Mouse (Mus musculus) E14TG2a.4 (cell line): Measurements from ENCODE around the gene Apba1.

Experiments
- CTCF ChIP-seq: conservative IDR thresholded peaks from 2 replicates; pipeline ENCODE4 v1.5.1; 2014; ENCODE audit warnings: low read length
- POU5F1 ChIP-seq: IDR thresholded peaks from 2 replicates; pipeline ENCODE4 v1.6.1; 2014; ENCODE audit warnings: low read length, borderline replicate concordance

GRCm38 (mm10) chr19:23966376-23966775 lies 207.7 kb downstream of the Apba1 start:
- TF ChIP-seq CTCF, result no peak
- no peak for TF ChIP-seq POU5F1
